Mouse (Mus musculus): ENCODE measurements around the gene Tmc7. TPM values are rescaled to one million over a fixed set of nuclear protein-coding genes. Genes with fewer than 3 reads are reported as not detected.

Tmc7 gene
- total RNA-seq, 1 experiment = 2.9 TPM

GRCm38 (mm10) chr7:118533178-118533578 lies 51.4 kb downstream of the Tmc7 start, which contains the start of gene Coq7:
Coq7 (minus strand) TSS chr7:118533356.
- in situ Hi-C loops (cut with MboI; ENCODE audit: low sequenced_read_pairs in 2 of 2, unreplicated experiment in 2 of 2) = no loop called here
- peak; percentile 99 for DNase-seq (ENCODE audit: low read depth, low spot score)
- Histone ChIP-seq H3K9ac (ENCODE audit: insufficient read depth, low read depth, low read length, poor library complexity, severe bottlenecking) (peak within 1 kb of the TSS; percentile 99), H3K36me3 (ENCODE audit: control insufficient read depth, insufficient read depth, low read length, poor library complexity, severe bottlenecking) (no peaks in the 10 kb centered on the region), H3K4me1 (ENCODE audit: control insufficient read depth in 2 of 2, insufficient read depth in 2 of 2, low read length in 2 of 2, poor library complexity in 1 of 2) (no peaks in the 10 kb centered on the region), H3K27ac (ENCODE audit: insufficient read depth, low read depth, low read length, poor library complexity, severe bottlenecking) (peak within 1 kb of the TSS; percentile 98), H3K9me3 (ENCODE audit: control insufficient read depth, insufficient read depth, low read depth, low read length) (no peaks in the 10 kb centered on the region), H3K4me3 (ENCODE audit: insufficient read depth in 1 of 2, low read depth in 1 of 2, low read length in 2 of 2, poor library complexity in 1 of 2, severe bottlenecking in 1 of 2) (peak within 1 kb of the TSS; percentile 84 to 99)
- TF ChIP-seq CHD2 (IDR thresholded peaks at IDR 0.05; ENCODE audit: low read depth, low read length) (peak; percentile 95), ZC3H11A (IDR thresholded peaks at IDR 0.05; ENCODE audit: borderline replicate concordance, low read depth, low read length) (no peak), ZNF384 (IDR thresholded peaks at IDR 0.05; ENCODE audit: low read depth, low read length) (no peak), MAFK (IDR thresholded peaks at IDR 0.05; ENCODE audit: insufficient read depth, low read depth, low read length) (no peak), HCFC1 (IDR thresholded peaks at IDR 0.05; ENCODE audit: borderline replicate concordance, insufficient read depth, low read length) (no peak)

- DNase-seq (ENCODE audit: low read depth, low spot score) = peak; percentile 92
- TF ChIP-seq ZNF384 (IDR thresholded peaks at IDR 0.05; ENCODE audit: low read depth, low read length) (no peak), MAFK (IDR thresholded peaks at IDR 0.05; ENCODE audit: insufficient read depth, low read depth, low read length) (no peak), HCFC1 (IDR thresholded peaks at IDR 0.05; ENCODE audit: borderline replicate concordance, insufficient read depth, low read length) (peak; percentile 66), CHD2 (IDR thresholded peaks at IDR 0.05; ENCODE audit: low read depth, low read length) (no peak), ZC3H11A (IDR thresholded peaks at IDR 0.05; ENCODE audit: borderline replicate concordance, low read depth, low read length) (no peak)
- Histone ChIP-seq H3K36me3 (ENCODE audit: control insufficient read depth, insufficient read depth, low read length, poor library complexity, severe bottlenecking) (no peaks in the 10 kb centered on the region), H3K4me3 (ENCODE audit: insufficient read depth in 1 of 2, low read depth in 1 of 2, low read length in 2 of 2, poor library complexity in 1 of 2, severe bottlenecking in 1 of 2) (peak overlapping the region; percentile 84 to 99), H3K4me1 (ENCODE audit: control insufficient read depth in 2 of 2, insufficient read depth in 2 of 2, low read length in 2 of 2, poor library complexity in 1 of 2) (no peaks in the 10 kb centered on the region), H3K9ac (ENCODE audit: insufficient read depth, low read depth, low read length, poor library complexity, severe bottlenecking) (peak overlapping the region; percentile 99), H3K27ac (ENCODE audit: insufficient read depth, low read depth, low read length, poor library complexity, severe bottlenecking) (peak overlapping the region; percentile 98), H3K9me3 (ENCODE audit: control insufficient read depth, insufficient read depth, low read depth, low read length) (no peaks in the 10 kb centered on the region)
- in situ Hi-C loops (cut with MboI; ENCODE audit: low sequenced_read_pairs in 2 of 2, unreplicated experiment in 2 of 2) = no loop called here
These were observed 51.9 kb downstream of the Tmc7 start for GRCm38 (mm10) chr7:118532519-118533177.

- H3K27ac ChIP-seq (ENCODE audit: insufficient read depth, low read depth, low read length, poor library complexity, severe bottlenecking) = no peak overlapping the region
- no peaks in the 10 kb centered on the region for H3K9me3 ChIP-seq (ENCODE audit: control insufficient read depth, insufficient read depth, low read depth, low read length)
- no peaks in the 10 kb centered on the region for H3K4me1 ChIP-seq (ENCODE audit: control insufficient read depth in 2 of 2, insufficient read depth in 2 of 2, low read length in 2 of 2, poor library complexity in 1 of 2)
- no peak for DNase-seq (ENCODE audit: low read depth, low spot score)
- no peak overlapping the region for H3K9ac ChIP-seq (ENCODE audit: insufficient read depth, low read depth, low read length, poor library complexity, severe bottlenecking)
- TF ChIP-seq HCFC1 (IDR thresholded peaks at IDR 0.05; ENCODE audit: borderline replicate concordance, insufficient read depth, low read length) (no peak), MAFK (IDR thresholded peaks at IDR 0.05; ENCODE audit: insufficient read depth, low read depth, low read length) (no peak), ZC3H11A (IDR thresholded peaks at IDR 0.05; ENCODE audit: borderline replicate concordance, low read depth, low read length) (no peak), CHD2 (IDR thresholded peaks at IDR 0.05; ENCODE audit: low read depth, low read length) (no peak), ZNF384 (IDR thresholded peaks at IDR 0.05; ENCODE audit: low read depth, low read length) (no peak)
- peaks cover 9% of the 10 kb centered on the region; the same call in 1 of the 2 replicates for H3K36me3 ChIP-seq (ENCODE audit: control insufficient read depth, insufficient read depth, low read length, poor library complexity, severe bottlenecking)
- H3K4me3 ChIP-seq (ENCODE audit: insufficient read depth in 1 of 2, low read depth in 1 of 2, low read length in 2 of 2, poor library complexity in 1 of 2, severe bottlenecking in 1 of 2) = no peak overlapping the region
- in situ Hi-C loops (cut with MboI; ENCODE audit: low sequenced_read_pairs in 2 of 2, unreplicated experiment in 2 of 2) = no loop called here
These were observed 57.6 kb downstream of the Tmc7 start for GRCm38 (mm10) chr7:118526967-118527366.

- no peak for TF ChIP-seq MAFK (IDR thresholded peaks at IDR 0.05; ENCODE audit: insufficient read depth, low read depth, low read length)
- no peak for TF ChIP-seq ZNF384 (IDR thresholded peaks at IDR 0.05; ENCODE audit: low read depth, low read length)
- no peak for TF ChIP-seq CHD2 (IDR thresholded peaks at IDR 0.05; ENCODE audit: low read depth, low read length)
- no peak for TF ChIP-seq ZC3H11A (IDR thresholded peaks at IDR 0.05; ENCODE audit: borderline replicate concordance, low read depth, low read length)
- TF ChIP-seq HCFC1 (IDR thresholded peaks at IDR 0.05; ENCODE audit: borderline replicate concordance, insufficient read depth, low read length) = no peak
- in situ Hi-C loops (cut with MboI; ENCODE audit: low sequenced_read_pairs in 2 of 2, unreplicated experiment in 2 of 2) = no loop called here
- no peak overlapping the region for H3K4me3 ChIP-seq (ENCODE audit: insufficient read depth in 1 of 2, low read depth in 1 of 2, low read length in 2 of 2, poor library complexity in 1 of 2, severe bottlenecking in 1 of 2)
- H3K4me1 ChIP-seq (ENCODE audit: control insufficient read depth in 2 of 2, insufficient read depth in 2 of 2, low read length in 2 of 2, poor library complexity in 1 of 2) = peaks cover 0 to 2% of the 10 kb centered on the region in 2 experiments; a peak in 1 of 4 replicates
- H3K27ac ChIP-seq (ENCODE audit: insufficient read depth, low read depth, low read length, poor library complexity, severe bottlenecking) = no peak overlapping the region
- H3K9ac ChIP-seq (ENCODE audit: insufficient read depth, low read depth, low read length, poor library complexity, severe bottlenecking) = no peak overlapping the region
- no peak for DNase-seq (ENCODE audit: low read depth, low spot score)
- no peaks in the 10 kb centered on the region for H3K9me3 ChIP-seq (ENCODE audit: control insufficient read depth, insufficient read depth, low read depth, low read length)
- H3K36me3 ChIP-seq (ENCODE audit: control insufficient read depth, insufficient read depth, low read length, poor library complexity, severe bottlenecking) = peaks cover 5% of the 10 kb centered on the region; the same call in 1 of the 2 replicates
These were observed 62.5 kb downstream of the Tmc7 start for GRCm38 (mm10) chr7:118522077-118522476.
